Mouse (Mus musculus) brain, embryonic 18.5 days (tissue): Measurements from ENCODE around the gene Sppl2b.

Experiments
- DNase-seq: peaks from one replicate; pipeline ENCODE4 v3.0.0-alpha.2; 2012; ENCODE audit warnings: low read depth, low spot score

Gene Sppl2b

GRCm38 (mm10) chr10:80897861-80898510, 42.9 kb downstream of the Sppl2b start:
- DNase-seq = no peak

GRCm38 (mm10) chr10:80899074-80899473, 44.0 kb downstream of the Sppl2b start:
- DNase-seq = no peak

- DNase-seq = no peak
Measured at GRCm38 (mm10) chr10:80899591-80900317, 44.7 kb downstream of the Sppl2b start.

- DNase-seq = peak; percentile 100
Measured at GRCm38 (mm10) chr10:80900318-80901247, 45.5 kb downstream of the Sppl2b start, which contains the start of gene Timm13. Timm13 (minus strand) TSS chr10:80900969.

- no peak for DNase-seq
Measured at GRCm38 (mm10) chr10:80901409-80902272, 46.6 kb downstream of the Sppl2b start.

- no peak for DNase-seq
Measured at GRCm38 (mm10) chr10:80902273-80902940, 47.3 kb downstream of the Sppl2b start.

- DNase-seq = no peak
Measured at GRCm38 (mm10) chr10:80903282-80903681, 48.2 kb downstream of the Sppl2b start.

- DNase-seq = no peak
Measured at GRCm38 (mm10) chr10:80904004-80904693, 49.1 kb downstream of the Sppl2b start.

- no peak for DNase-seq
Measured at GRCm38 (mm10) chr10:80904709-80905108, 49.6 kb downstream of the Sppl2b start.

GRCm38 (mm10) chr10:80909375-80910162, 54.5 kb downstream of the Sppl2b start:
- no peak for DNase-seq

GRCm38 (mm10) chr10:80911354-80911753, 56.3 kb downstream of the Sppl2b start:
- DNase-seq = no peak

GRCm38 (mm10) chr10:80911891-80912290, 56.8 kb downstream of the Sppl2b start:
- DNase-seq = no peak

GRCm38 (mm10) chr10:80913364-80914011, 58.4 kb downstream of the Sppl2b start:
- DNase-seq = no peak

GRCm38 (mm10) chr10:80914253-80914656, 59.2 kb downstream of the Sppl2b start:
- no peak for DNase-seq

GRCm38 (mm10) chr10:80915260-80915659, 60.2 kb downstream of the Sppl2b start:
- no peak for DNase-seq

GRCm38 (mm10) chr10:80915736-80916135, 60.7 kb downstream of the Sppl2b start:
- DNase-seq = no peak

GRCm38 (mm10) chr10:80917336-80917778, 62.3 kb downstream of the Sppl2b start:
- DNase-seq = no peak

GRCm38 (mm10) chr10:80917779-80918434, 62.8 kb downstream of the Sppl2b start, which contains the start of gene Lmnb2:
Lmnb2 (minus strand) TSS chr10:80918245.
- no peak for DNase-seq
